Mouse (Mus musculus): ENCODE measurements around the gene Ptrh2.

The Ptrh2 gene

GRCm38 (mm10) chr11:86683395-86684125 lies at the start of gene Ptrh2, which contains the start of gene Vmp1:
Gene Ptrh2 (plus strand): TSS chr11:86683985.
Gene Vmp1 (minus strand): TSS chr11:86683836.
- DNase-seq (ENCODE audit: low spot score): peak; percentile 98

- DNase-seq (ENCODE audit: low spot score): no peak
Measured at GRCm38 (mm10) chr11:86634396-86634795, 49.4 kb upstream of the Ptrh2 start.

GRCm38 (mm10) chr11:86637697-86638096 lies 46.1 kb upstream of the Ptrh2 start:
- no peak for DNase-seq (ENCODE audit: low spot score)

GRCm38 (mm10) chr11:86641714-86642113 lies 42.1 kb upstream of the Ptrh2 start:
- no peak for DNase-seq (ENCODE audit: low spot score)

GRCm38 (mm10) chr11:86644553-86644952 lies 39.2 kb upstream of the Ptrh2 start:
- no peak for DNase-seq (ENCODE audit: low spot score)

GRCm38 (mm10) chr11:86646136-86646834 lies 37.5 kb upstream of the Ptrh2 start:
- peak; percentile 44 for DNase-seq (ENCODE audit: low spot score)

GRCm38 (mm10) chr11:86646885-86647459 lies 36.8 kb upstream of the Ptrh2 start:
- no peak for DNase-seq (ENCODE audit: low spot score)

GRCm38 (mm10) chr11:86647706-86648447 lies 35.9 kb upstream of the Ptrh2 start:
- no peak for DNase-seq (ENCODE audit: low spot score)

GRCm38 (mm10) chr11:86649542-86649941 lies 34.2 kb upstream of the Ptrh2 start:
- no peak for DNase-seq (ENCODE audit: low spot score)

- DNase-seq (ENCODE audit: low spot score): peak; percentile 40
Measured at GRCm38 (mm10) chr11:86650676-86651075, 33.1 kb upstream of the Ptrh2 start.

- DNase-seq (ENCODE audit: low spot score): no peak
Measured at GRCm38 (mm10) chr11:86652578-86652979, 31.2 kb upstream of the Ptrh2 start.

GRCm38 (mm10) chr11:86653446-86653845 lies 30.3 kb upstream of the Ptrh2 start:
- peak; percentile 91 for DNase-seq (ENCODE audit: low spot score)

GRCm38 (mm10) chr11:86654096-86654495 lies 29.7 kb upstream of the Ptrh2 start:
- DNase-seq (ENCODE audit: low spot score): peak; percentile 61

GRCm38 (mm10) chr11:86655671-86656070 lies 28.1 kb upstream of the Ptrh2 start:
- DNase-seq (ENCODE audit: low spot score): peak; percentile 63

GRCm38 (mm10) chr11:86656849-86657567 lies 26.8 kb upstream of the Ptrh2 start:
- no peak for DNase-seq (ENCODE audit: low spot score)

- DNase-seq (ENCODE audit: low spot score): no peak
Measured at GRCm38 (mm10) chr11:86657863-86658262, 25.9 kb upstream of the Ptrh2 start.

- no peak for DNase-seq (ENCODE audit: low spot score)
Measured at GRCm38 (mm10) chr11:86662986-86663895, 20.5 kb upstream of the Ptrh2 start.

GRCm38 (mm10) chr11:86663977-86664376 lies 19.8 kb upstream of the Ptrh2 start:
- DNase-seq (ENCODE audit: low spot score): no peak

- DNase-seq (ENCODE audit: low spot score): no peak
Measured at GRCm38 (mm10) chr11:86664406-86664805, 19.4 kb upstream of the Ptrh2 start.

- no peak for DNase-seq (ENCODE audit: low spot score)
Measured at GRCm38 (mm10) chr11:86667553-86667952, 16.2 kb upstream of the Ptrh2 start.

GRCm38 (mm10) chr11:86668169-86668568 lies 15.6 kb upstream of the Ptrh2 start:
- DNase-seq (ENCODE audit: low spot score): no peak
